Mouse (Mus musculus) right cerebral cortex, postnatal 14 days (tissue): Measurements from ENCODE around the gene Vps37b.
A peak's percentile ranks its signal among the peaks of the same experiment; 100 is the strongest.

Source experiments
- DNase-seq: peaks from one replicate; pipeline ENCODE4 v3.0.0; 2022

The Vps37b gene

GRCm38 (mm10) chr5:124043999-124044398 is 11.9 kb upstream of the Vps37b start:
- DNase-seq = no peak

GRCm38 (mm10) chr5:124043212-124043978 is 11.3 kb upstream of the Vps37b start:
- DNase-seq = peak; percentile 57

- no peak for DNase-seq
Measured at GRCm38 (mm10) chr5:124041097-124041496, 9.0 kb upstream of the Vps37b start.

GRCm38 (mm10) chr5:124039602-124040001 is 7.5 kb upstream of the Vps37b start:
- no peak for DNase-seq

GRCm38 (mm10) chr5:124036836-124037235 is 4.8 kb upstream of the Vps37b start:
- no peak for DNase-seq

- DNase-seq = no peak
Measured at GRCm38 (mm10) chr5:124036341-124036740, 4.3 kb upstream of the Vps37b start.

- DNase-seq = no peak
Measured at GRCm38 (mm10) chr5:124035806-124036205, 3.7 kb upstream of the Vps37b start.

- DNase-seq = no peak
Measured at GRCm38 (mm10) chr5:124035406-124035805, 3.3 kb upstream of the Vps37b start.

- DNase-seq = no peak
Measured at GRCm38 (mm10) chr5:124034471-124034870, 2.4 kb upstream of the Vps37b start.

- no peak for DNase-seq
Measured at GRCm38 (mm10) chr5:124031068-124031955, 758 bp downstream of the Vps37b start.

- DNase-seq = no peak
Measured at GRCm38 (mm10) chr5:124030386-124031067, 1.5 kb downstream of the Vps37b start.

- no peak for DNase-seq
Measured at GRCm38 (mm10) chr5:124029220-124030035, 2.6 kb downstream of the Vps37b start.

- DNase-seq = no peak
Measured at GRCm38 (mm10) chr5:124028680-124029079, 3.4 kb downstream of the Vps37b start.

- DNase-seq = no peak
Measured at GRCm38 (mm10) chr5:124027702-124028470, 4.2 kb downstream of the Vps37b start.

GRCm38 (mm10) chr5:124026568-124026967 is 5.5 kb downstream of the Vps37b start:
- no peak for DNase-seq

GRCm38 (mm10) chr5:124025587-124026441 is 6.3 kb downstream of the Vps37b start:
- DNase-seq = no peak

- DNase-seq = no peak
Measured at GRCm38 (mm10) chr5:124025146-124025545, 6.9 kb downstream of the Vps37b start.

- no peak for DNase-seq
Measured at GRCm38 (mm10) chr5:124024677-124025076, 7.4 kb downstream of the Vps37b start.

GRCm38 (mm10) chr5:124022365-124022764 is 9.7 kb downstream of the Vps37b start:
- DNase-seq = no peak

- DNase-seq = no peak
Measured at GRCm38 (mm10) chr5:124021701-124022100, 10.4 kb downstream of the Vps37b start.

GRCm38 (mm10) chr5:124021148-124021547 is 10.9 kb downstream of the Vps37b start:
- no peak for DNase-seq
